Mouse (Mus musculus): ENCODE measurements around the gene Sptan1. TPM values are rescaled to one million over a fixed set of nuclear protein-coding genes. Genes with fewer than 3 reads are reported as not detected.

The Sptan1 gene
- total and polyA plus RNA-seq, 3 experiments, result 26.2 to 29.5 TPM; not detected in 1

DNA sequence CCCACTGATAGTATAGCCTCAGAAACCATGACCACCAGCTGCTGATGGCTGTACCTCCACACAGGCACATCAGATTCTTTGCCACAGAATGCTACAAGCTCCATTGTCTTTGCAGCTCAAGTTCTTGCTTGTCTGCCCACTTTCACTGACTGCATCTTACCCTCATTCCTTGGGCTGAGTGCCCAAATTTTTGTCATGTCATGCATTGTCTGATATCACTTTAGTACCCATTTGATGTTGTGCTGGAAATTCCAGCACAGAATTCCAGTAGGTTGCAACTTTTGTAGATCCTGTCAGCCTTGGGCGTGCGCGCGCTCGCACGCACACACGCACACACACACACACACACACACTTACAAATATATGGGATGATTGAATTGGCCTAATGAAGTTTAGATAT, 4.1 kb upstream of the Sptan1 start:
- Histone ChIP-seq H3K27me3 (ENCODE audit: control insufficient read depth in 1 of 2, insufficient read depth in 2 of 2, low read length in 2 of 2) (no peaks in the 10 kb centered on the region), H3K79me2 (ENCODE audit: control insufficient read depth, insufficient read depth, low read length, poor library complexity) (peaks cover 2% of the 10 kb centered on the region; the same call in 1 of the 2 replicates), H3K9me3 (replicated peaks; ENCODE audit: insufficient read depth, low read length) (no peaks in the 10 kb centered on the region), H3K36me3 (ENCODE audit: control insufficient read depth in 1 of 2, insufficient read depth in 2 of 2, low read length in 2 of 2) (peaks cover 3 to 6% of the 10 kb centered on the region in 2 experiments; a peak in 3 of 4 replicates), H3K9ac (ENCODE audit: control insufficient read depth, low read depth, low read length, poor library complexity, severe bottlenecking) (no peak overlapping the region), H3K4me3 (ENCODE audit: control insufficient read depth in 1 of 2, insufficient read depth in 1 of 2, low read depth in 2 of 2, low read length in 2 of 2) (no peak overlapping the region), H3K27ac (ENCODE audit: control insufficient read depth, low read depth, low read length) (no peak overlapping the region), H3K4me1 (ENCODE audit: control insufficient read depth in 1 of 2, insufficient read depth in 2 of 2, low read length in 2 of 2) (peaks cover under 1 to 3% of the 10 kb centered on the region in 2 experiments; a peak in 2 of 4 replicates)
- TF ChIP-seq TAL1 (IDR thresholded peaks at IDR 0.05; ENCODE audit: low read length), result no peak
- TF ChIP-seq SMC3 (IDR thresholded peaks at IDR 0.05; ENCODE audit: low read depth, low read length), result no peak
- no peak for TF ChIP-seq ZC3H11A (IDR thresholded peaks at IDR 0.05; ENCODE audit: low read depth, low read length)
- no peak for TF ChIP-seq MXI1 (IDR thresholded peaks at IDR 0.05; ENCODE audit: low read depth, low read length)
- TF ChIP-seq POLR2A (IDR thresholded peaks at IDR 0.05; ENCODE audit: control insufficient read depth in 1 of 2, insufficient read depth in 1 of 2, low read depth in 1 of 2, low read length in 2 of 2, poor library complexity in 1 of 2), result no peak
- TF ChIP-seq MAFK (IDR thresholded peaks at IDR 0.05; ENCODE audit: borderline replicate concordance, low read depth, low read length), result no peak
- TF ChIP-seq USF1 (IDR thresholded peaks at IDR 0.05; ENCODE audit: low read depth, low read length), result no peak
- TF ChIP-seq JUND (IDR thresholded peaks at IDR 0.05; ENCODE audit: low read depth, low read length), result no peak
- TF ChIP-seq POLR2AphosphoS2 (IDR thresholded peaks at IDR 0.05; ENCODE audit: low read length), result no peak
- no peak for TF ChIP-seq MYC (IDR thresholded peaks at IDR 0.05; ENCODE audit: low read depth, low read length)
- TF ChIP-seq NRF1 (IDR thresholded peaks at IDR 0.05; ENCODE audit: insufficient read depth, low read depth, low read length, poor library complexity, severe bottlenecking), result no peak
- TF ChIP-seq RAD21 (IDR thresholded peaks at IDR 0.05; ENCODE audit: low read depth, low read length), result no peak
- DNase-seq (ENCODE audit: low read depth, low spot score), result peak; percentile 13

DNA sequence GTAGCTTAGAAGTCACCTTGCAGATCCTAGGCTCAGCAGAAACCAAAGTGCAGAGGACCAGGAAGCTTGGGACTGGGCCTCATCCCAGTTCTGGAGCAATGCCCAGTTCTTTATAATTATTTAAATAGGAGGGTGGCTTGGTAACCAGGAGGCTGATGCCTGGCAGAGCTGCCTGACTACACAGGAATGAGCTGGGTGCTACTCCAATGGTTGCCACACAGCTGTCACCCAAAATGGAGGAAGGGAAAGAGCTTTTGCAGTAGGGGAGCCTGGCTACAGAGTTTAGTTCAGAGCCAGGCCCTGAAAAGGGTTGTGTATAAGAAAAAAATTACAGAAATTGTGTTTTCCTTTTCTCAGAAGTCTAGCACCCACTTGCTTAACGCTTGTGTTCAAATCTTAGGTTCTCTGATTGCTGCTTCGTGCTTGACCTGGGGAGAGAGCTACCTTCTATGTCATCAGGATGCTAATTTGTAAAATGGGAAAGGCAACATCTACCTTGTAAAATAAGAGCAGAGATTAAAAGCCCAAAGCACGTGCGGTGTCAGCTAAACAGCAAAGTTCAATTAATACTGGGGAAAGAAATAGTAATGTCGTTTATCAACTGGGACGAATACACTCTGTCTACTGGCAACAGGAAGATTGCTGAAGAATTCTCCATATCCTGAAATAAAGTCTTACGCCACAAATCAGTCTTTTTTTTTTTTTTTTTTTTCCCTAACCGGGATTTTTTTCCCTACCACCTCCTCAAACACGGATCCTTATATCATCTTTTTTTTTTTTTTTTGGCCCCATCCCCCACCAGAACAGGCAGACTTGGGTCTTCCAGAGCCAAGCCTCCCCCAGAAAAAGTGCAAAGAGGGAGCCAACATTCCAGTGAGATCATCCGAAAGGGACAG, 758 bp upstream of the Sptan1 start:
- H3K9me3 ChIP-seq (replicated peaks; ENCODE audit: insufficient read depth, low read length), result no peaks in the 10 kb centered on the region
- H3K4me1 ChIP-seq (ENCODE audit: control insufficient read depth in 1 of 2, insufficient read depth in 2 of 2, low read length in 2 of 2), result peaks cover 0 to 2% of the 10 kb centered on the region in 2 experiments; a peak in 1 of 4 replicates
- H3K9ac ChIP-seq (ENCODE audit: control insufficient read depth, low read depth, low read length, poor library complexity, severe bottlenecking), result peak overlapping the region; percentile 37
- no peak overlapping the region for H3K27ac ChIP-seq (ENCODE audit: control insufficient read depth, low read depth, low read length)
- peaks cover 0 to 3% of the 10 kb centered on the region in 2 experiments; a peak in 1 of 4 replicates for H3K36me3 ChIP-seq (ENCODE audit: control insufficient read depth in 1 of 2, insufficient read depth in 2 of 2, low read length in 2 of 2)
- TF ChIP-seq POLR2A (IDR thresholded peaks at IDR 0.05; ENCODE audit: control insufficient read depth in 1 of 2, insufficient read depth in 1 of 2, low read depth in 1 of 2, low read length in 2 of 2, poor library complexity in 1 of 2) (no peak), ZNF384 (IDR thresholded peaks at IDR 0.05; ENCODE audit: low read depth, low read length) (peak; percentile 85), SIN3A (IDR thresholded peaks at IDR 0.05; ENCODE audit: low read length) (no peak; the same call in 1 of the 2 replicates), RAD21 (IDR thresholded peaks at IDR 0.05; ENCODE audit: low read depth, low read length) (no peak), BHLHE40 (IDR thresholded peaks at IDR 0.05; ENCODE audit: borderline replicate concordance, low read depth, low read length) (peak; percentile 29; the same call in 1 of the 2 replicates)
- no peaks in the 10 kb centered on the region for H3K27me3 ChIP-seq (ENCODE audit: control insufficient read depth in 1 of 2, insufficient read depth in 2 of 2, low read length in 2 of 2)
- peak overlapping the region; percentile 84 to 98 for H3K4me3 ChIP-seq (ENCODE audit: control insufficient read depth in 1 of 2, insufficient read depth in 1 of 2, low read depth in 2 of 2, low read length in 2 of 2)
- peaks cover 2% of the 10 kb centered on the region; the same call in 1 of the 2 replicates for H3K79me2 ChIP-seq (ENCODE audit: control insufficient read depth, insufficient read depth, low read length, poor library complexity)
- DNase-seq (ENCODE audit: low read depth, low spot score), result peak; percentile 25
